Mouse (Mus musculus) right cerebral cortex, postnatal 36 days (tissue): ENCODE data around the gene Hp1bp3.

Source experiments
- DNase-seq, 2 experiments: peaks; one replicate each; pipeline ENCODE4 v3.0.0; 2022; ENCODE audit warnings: low spot score in 2 of 2, mixed read lengths in 1 of 2

The Hp1bp3 gene

DNA sequence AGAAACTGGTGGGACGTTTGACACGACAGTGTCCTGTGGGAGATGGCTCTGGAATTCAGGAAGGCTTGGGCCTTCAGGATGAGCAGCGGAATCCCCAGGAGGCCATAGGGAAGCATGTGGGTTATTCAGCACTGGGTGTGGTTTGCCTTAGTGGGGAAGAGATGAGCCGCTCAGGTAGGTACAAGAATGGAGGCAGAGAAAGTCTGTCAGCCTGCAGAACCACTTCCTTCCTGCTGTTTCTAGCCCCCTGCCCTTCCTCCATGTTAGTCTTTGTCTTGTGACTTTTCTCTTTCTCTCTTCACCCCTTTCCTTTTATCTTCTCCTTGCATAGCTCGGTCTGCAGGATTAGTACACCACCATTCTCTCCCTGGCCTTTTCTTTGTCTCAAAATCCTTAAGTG lies 6.3 kb downstream of the Hp1bp3 start:
- DNase-seq, result no peak

DNA sequence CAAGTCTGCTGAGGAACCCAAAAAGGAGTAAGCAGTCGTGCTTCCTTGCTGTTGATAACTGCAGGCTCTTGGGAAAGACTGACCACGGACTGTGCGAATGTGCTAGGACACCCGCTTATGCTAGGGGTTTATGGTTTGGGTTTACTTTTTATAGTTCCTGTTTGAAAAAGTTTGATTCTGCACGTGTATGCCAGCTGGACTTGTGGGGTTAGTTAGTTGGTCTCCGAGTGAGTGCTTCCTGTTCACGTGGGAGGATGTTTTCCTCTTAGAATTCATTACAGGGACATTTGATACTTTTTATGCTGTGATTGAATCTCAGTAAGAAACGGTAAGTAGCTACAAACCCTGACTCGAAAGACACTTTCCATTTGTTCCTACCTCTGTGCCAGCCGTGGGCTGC lies 7.5 kb downstream of the Hp1bp3 start:
- no peak for DNase-seq

DNA sequence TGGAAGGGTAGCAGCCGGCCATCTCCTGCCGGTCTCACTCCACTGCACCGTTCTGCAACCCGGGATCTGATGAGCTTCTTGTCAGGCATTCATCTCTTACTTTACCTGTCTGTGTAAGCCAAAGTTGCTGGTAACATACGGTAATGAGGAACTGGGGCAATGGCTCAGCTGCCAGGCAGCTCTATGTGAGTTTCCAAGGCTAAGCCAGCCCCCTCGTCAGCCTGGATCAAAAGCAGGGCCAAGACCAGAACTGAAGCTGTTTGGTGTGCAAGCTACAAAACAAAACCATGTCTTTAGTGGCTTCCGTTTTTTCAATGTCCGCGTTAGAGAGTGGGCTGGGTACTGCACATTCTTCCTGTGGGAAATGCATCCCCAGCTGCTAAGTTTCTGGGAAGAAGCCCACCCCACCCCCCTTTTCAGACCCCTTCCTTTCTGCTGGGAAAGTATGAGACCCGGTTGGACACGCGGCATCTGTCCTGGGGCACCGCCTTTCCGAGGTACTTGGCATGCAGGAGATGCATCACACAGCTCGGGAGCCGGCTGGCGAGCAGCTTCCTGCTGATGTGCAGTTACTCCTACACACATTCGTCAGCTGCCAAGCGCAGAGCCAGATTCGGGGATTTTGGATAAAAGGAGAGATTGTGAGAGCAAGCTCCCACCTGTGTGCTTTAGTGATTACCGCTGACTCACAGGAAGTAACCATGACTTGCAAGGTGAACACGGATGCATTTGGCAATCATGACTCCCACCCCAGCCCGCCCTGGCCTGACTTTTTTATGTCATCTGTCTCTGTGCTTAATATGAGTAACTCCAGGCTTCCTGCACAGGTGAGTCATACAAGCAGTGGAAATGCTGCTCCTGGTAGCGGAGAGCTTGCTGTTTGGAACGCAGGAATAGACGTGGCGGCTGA lies 30.9 kb downstream of the Hp1bp3 start:
- DNase-seq, result peak; percentile 86 to 90

DNA sequence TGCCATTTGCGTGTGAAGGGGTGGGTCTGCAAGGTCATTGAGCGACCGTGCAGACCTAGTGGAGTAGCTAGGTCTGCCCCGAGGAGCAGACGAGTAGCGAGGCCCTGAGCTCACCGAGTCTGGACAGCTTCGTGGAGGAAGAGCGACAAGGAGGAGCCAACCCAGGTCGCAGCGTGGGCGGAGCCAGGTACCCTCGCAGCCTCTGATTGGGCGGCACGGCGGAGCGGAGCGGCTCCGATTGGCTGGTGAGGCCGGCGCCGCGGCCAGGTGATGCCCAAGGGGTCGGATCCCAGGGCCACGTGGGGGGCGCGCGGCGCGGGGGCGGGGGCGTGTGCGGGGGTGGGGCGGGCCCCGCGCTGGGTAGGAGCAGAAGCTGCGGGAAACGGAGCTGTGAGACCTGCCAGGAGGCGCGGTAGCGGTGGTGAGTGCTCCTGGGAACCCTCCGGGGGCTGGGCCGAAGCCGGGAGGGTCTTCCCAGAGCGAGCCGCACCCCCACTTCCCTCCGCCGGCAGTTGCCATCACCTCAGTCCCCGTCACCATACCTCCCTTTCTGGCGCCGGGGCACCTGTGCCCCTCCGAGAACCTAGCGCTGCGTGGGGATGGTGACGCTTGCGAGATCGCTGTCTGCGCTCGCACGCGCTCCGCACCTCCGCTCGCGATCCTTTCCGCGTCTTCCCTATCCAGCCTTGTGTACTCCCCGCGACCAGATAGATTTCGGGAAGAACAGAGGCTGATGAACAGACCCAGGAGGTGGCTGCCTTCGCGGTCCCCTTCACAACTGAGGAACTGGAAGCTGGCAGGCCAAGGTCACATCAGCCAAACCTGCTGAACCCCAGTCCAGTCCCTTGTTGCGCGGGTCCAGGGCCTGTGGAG lies 34.2 kb downstream of the Hp1bp3 start, which contains the start of the genes Sh2d5 and Kif17:
Gene Sh2d5 (plus strand): TSS at position 316 of the 873 bp plus-strand sequence.
Gene Kif17 (plus strand): TSS at position 348 of the 873 bp plus-strand sequence.
- DNase-seq, result peak; percentile 93

DNA sequence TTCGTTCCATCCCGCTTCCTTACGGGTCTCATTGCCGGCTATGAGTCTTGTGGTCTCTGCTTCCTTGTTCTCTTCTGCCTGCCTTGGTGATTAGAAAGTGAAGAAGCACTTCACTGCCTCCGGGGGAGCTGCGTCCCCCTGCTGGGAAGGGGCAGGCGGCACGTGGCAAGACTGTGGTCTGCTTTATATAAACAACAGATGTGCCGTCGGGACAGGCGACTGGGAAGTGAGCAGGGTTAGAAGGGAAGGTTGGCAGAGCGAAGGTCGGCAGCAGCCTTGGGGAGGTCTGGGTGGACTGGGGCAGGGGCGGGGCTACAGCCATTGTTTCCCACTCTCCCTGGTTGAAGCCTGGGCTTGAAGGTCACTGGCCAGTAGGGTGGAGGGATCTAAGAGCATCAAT lies 35.7 kb downstream of the Hp1bp3 start:
- no peak for DNase-seq

DNA sequence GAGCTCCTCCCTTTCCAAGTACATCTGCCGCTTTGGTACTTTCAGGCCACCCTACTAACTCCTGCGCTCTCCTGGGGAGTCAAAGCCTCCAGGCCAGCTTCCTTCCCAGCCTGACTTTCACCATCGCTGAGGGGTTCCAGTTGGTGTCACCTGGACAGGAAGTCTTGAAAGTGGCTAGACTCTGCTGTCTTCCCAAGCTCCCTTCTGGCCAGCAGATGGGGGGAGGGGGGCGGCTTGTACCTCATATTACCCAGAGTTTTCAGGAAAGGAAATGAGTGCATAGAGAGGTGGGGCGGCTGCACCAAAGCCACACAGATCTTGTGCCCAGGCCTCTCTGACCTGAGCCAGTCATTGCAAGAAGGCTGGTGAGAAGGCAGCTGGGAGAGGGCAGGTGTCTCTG lies 36.1 kb downstream of the Hp1bp3 start:
- no peak for DNase-seq

DNA sequence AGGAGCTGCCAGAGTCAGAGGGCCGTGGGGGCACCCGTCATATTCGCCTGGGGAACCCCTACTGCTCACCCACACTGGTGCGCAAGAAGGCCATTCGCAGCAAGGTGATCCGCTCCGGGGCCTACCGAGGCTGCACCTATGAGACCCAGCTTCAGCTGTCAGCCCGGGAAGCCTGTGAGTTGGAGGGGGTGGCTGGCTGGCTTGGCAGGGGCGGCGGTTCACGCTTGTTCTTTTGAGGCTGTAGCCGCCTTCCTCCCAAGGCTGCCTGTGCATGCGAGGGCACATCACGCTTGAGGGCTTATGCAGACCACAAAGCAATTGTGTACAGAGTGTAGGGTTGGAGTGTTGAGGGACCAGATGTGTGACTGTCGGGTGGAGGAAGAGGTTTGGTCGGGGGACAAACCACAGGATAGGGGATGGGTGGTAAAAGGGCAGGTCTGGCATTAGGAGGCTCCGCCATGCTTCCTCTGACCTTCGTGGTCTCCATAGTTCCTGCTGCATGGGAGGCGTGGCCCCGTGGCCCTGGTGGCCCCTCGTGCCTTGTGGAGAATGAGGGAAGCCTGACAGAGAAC lies 41.1 kb downstream of the Hp1bp3 start:
- DNase-seq, result no peak

DNA sequence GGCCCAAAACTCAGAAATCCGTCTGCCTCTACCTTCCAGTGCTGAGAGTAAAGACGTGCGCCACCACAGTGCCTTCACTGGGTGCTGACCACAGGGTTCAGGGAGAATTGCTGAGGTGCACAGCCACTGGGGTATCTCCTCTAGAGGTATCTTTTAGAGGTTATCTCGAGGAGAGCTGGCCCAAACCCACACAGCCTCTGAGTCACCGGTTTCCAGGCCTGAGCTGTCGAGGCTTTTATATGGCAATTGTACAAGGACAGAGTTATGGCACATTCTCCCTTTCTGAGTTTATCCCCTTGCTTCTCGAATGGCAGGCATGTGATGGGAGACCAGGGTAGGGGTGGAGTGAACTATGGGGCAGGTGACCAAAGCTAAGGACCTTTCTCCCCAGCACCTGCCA lies 42.6 kb downstream of the Hp1bp3 start:
- DNase-seq, result no peak

DNA sequence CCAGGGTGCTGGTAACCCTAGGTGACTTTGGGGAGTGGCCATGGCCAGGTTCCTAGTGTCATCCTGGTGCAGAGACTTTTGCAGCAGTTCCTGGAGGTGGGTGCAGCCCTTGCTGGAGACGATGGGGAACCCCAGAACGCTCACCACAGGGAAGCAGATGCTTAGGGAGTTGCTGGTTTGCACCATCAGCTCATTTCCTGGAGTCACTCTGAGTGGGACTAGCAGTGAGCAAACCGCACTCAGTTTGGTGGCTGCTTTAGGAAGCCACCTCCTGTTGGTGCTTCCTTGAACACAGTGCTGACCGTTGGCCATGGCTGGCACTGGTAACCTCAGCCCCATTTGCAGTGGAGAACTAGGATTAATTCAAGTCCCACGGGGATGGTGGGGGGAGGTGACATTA lies 43.4 kb downstream of the Hp1bp3 start:
- no peak for DNase-seq

DNA sequence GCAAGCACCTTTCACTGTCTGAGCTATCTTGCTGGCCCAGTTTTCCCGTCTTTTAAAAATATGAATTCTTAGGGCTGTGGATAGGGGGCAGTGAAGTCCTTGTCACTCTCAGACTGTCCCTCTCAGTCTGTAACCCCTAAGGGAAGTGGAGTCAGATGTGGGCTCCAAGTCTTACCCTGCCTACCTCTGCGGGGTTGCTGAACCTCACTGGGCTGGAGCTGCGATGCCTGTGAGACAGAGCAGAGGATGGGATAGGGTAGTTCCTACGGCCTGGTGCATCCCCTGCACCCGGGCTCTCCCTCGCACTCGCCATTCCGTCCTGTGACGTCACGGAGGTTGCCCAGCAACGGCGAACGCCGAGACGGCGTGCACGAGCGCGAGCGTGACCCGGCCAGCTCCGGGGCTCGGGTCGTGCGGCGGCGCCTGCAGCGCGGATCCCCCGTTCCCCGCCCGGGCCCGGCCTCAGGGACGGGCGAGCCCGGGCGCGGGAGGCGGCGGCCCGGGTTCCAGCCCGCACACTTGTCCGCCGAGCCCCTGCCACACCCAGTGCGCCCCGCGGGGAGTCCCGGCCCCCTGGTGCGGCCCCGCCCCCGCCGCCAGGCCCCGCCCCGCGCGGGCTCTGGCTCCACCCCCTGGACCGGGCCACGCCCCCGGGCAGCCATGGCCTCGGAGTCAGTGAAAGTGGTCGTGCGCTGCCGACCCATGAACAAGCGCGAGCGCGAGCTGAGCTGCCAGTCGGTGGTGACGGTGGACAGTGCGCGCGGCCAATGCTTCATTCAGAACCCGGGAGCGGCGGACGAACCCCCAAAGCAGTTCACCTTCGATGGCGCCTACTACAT lies 46.0 kb downstream of the Hp1bp3 start:
- DNase-seq, result peak; percentile 84 to 87

DNA sequence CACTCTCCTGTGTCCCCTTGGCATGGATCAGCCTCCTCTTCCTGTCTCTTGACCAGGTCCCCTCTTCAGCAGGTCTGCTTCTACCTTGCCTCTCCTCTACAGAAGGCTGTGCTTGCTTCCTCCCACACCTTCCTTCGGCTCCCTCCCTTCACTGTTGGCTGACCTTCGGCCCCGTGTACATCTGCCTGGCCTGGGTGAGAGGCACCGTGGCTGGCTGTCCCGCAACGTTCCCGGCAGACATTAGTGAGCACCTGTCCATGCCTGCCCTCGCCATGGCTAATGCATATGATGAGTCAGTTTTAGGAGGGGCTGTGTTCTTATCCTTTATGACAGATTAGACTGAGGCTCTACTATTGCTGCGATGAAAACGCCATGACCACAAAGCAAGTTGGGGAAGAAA lies 51.8 kb downstream of the Hp1bp3 start:
- DNase-seq, result no peak

DNA sequence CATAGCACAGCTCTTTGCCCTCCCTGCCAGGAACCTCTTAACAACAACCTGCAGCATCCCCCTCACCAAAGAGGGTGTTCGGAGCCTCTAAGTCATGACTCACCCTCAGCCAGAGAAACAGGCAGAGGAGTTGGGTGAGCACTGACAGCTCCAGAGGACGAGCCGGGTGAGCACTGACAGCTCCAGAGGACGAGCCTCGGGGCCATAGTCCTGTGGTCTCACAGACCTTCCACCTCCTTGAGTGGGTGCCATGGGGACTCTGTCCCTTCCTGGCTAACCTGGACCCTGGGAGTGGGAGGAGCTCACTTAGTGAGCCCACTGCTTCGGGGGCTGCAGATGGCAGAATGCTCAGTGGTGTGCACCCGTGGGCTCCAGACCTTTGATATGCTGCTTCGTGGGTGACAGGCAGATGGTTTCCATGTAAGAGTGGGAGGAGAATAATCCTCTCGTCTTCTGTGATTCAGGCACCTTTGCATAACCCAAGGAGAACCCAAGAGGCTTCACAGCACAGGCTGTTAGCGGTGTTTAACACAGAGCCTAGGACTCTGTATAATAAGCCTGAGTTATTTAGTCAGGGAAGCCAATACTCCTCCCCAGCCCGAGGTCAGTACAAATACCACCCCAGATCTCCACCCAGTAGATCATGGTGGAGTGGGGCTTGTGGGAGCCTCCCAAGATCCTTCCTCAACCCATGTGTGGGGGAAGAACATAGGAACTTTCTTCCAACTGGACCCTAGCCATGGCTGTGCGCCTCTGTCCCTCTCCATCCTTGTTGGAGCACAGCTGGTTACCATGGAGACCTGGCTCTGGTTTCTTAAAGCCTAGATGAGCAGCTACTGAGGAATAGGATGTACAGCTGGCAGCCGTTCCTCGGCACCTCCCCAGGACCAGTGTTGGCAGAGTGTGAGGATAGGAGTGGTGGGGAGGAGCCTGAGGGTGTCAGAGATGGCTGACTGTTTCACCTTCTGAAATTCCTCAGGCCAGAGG lies 56.2 kb downstream of the Hp1bp3 start:
- DNase-seq, result peak; percentile 67 to 75

DNA sequence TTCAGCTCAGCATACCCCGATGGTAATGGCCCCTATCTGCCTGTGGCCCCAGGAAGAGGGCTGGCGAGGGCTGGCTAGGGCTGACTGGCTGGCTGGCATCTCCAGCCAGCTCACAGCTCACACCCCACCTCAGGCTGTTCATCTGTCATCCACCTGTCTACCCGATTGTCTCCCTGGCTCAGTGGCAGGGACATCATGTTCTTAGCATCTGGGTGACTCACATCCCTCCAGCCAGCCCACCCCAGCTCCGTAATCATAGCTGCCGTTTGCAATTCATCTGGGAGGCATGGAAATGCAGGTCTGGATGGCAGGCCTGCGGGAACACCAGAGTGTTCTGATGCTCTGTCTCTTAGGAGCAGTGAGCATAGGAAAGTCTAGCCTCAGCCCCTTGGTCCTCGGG lies 62.2 kb downstream of the Hp1bp3 start:
- DNase-seq, result peak; percentile 27 to 52

DNA sequence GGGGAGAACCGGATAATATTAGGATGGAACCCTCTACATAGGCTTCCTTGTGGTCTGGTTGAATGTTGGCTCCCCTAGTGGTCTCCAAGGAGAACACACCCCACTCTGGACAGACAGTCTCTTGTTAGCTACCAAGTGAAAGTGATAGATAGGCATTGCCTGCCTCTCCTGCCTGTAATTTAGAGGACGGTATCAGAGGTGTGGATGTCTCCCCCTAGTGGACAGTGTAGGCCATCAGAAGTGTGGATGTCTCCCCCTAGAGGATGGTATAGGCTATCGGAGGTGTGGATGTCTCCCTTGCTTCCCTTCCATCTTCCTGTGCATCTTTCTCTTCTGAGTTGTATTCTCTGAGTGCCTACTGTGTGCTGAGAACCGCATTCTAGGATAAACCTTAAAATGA lies 66.7 kb downstream of the Hp1bp3 start:
- peak; percentile 33 to 50 for DNase-seq

DNA sequence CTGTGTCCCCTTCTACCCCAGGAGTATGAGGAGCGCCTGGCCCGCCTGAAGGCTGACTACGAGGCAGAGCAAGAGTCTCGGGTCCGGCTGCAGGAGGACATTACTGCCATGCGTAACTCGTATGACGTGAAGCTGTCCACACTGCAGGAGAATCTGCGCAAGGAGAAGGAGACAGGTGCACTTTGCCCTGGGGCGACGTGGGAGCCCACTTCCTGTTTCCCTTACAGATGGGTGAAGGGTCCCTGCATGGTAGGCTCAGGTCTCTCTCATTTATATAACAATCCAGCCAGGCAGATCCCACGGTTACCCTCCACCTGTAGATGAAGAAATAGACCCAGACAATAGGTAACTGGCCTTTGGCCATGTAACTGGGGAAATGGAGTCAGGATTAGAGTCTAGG lies 70.3 kb downstream of the Hp1bp3 start:
- no peak for DNase-seq

DNA sequence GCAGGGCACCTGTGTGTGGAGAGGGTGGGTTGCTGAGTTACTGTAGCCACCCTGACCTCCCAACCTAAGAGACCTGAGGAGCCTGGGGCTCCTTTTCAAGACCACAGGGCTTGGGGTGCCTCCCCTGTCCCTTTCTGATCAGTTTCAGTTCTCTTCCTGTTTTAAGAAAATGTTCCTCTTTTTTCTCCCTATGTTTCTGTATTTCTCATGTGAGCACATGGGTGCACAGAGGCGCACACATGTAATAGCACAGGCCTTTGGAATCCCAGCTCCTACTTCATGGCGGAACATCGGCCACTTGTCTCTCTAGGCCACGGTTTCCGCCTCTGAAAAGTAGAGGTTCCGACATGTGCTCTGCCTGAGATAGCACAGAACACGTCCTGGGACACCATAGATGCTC lies 72.6 kb downstream of the Hp1bp3 start:
- no peak for DNase-seq

DNA sequence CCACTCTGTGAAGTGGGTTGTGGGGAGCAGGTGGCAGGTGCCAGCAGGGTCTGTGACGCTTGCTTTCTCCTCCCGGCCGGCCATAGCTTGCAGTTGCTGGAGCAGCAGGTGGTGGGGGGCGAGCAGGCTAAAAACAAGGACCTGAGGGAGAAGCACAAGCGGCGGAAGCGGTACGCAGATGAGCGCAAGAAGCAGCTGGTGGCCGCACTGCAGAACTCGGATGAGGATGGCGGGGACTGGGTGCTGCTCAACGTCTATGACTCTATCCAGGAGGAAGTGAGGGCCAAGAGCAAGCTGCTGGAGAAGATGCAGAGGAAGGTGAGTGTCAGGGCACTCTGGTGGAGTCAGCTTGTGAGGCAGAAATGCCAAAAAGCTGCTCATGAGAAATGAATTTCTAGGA lies 75.9 kb downstream of the Hp1bp3 start:
- no peak for DNase-seq

DNA sequence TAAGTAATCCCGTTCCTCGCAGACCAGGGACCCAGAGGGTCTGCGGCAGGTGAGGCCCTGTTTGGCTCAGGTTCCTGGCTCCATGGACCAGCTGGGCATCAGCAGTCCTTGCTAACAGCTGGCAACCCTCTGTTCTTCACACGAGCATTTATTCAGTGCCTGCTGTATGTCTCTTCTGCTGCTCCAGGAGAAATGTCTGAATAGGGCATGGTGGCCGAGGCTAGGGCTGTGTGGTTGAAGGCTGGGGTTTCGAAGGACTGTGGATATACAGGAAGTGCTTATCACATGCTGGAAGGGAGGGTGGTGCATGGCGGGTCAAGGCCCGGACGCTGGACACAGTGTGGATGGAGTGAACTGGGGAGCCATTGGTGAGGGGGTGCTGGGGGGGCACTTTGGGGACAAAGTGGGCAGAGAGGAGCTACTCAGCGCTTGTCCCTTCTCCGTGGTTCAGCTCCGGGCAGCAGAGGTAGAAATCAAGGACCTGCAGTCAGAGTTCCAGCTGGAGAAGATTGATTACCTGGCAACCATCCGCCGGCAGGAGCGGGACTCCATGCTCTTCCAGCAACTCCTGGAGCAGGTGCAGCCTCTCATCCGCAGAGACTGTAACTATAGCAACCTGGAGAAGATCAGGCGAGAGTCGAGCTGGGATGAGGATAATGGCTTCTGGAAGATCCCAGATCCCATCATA lies 77.3 kb downstream of the Hp1bp3 start:
- DNase-seq, result no peak

DNA sequence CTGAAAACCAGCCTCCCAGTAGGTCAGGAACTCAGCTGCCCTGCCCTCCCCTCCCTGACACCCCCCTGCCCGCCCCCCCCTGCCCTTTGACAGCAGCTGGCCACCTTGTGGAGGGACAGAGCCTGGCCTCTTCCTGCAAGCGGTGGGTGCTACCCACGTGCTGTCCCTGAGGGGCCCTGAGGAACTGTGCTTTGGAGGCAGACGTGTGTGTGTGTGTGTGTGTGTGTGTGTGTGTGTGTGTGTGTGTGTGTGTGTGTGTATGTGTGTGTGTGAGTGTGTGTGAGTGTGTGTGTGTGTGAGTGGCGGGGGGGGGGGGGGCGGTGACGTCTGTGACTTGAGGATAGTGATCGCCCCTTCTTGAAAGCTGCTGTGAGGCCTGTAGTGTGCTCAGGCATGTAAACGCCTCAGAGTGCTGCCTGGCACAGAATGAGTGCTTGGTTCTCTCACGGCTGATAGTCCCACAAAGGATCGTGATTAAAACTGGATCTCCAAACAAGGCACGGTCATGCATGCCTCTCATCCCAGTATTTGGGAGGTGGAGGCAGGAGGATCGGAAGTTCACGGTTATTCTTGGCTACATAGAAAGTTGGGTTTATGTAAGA lies 78.0 kb downstream of the Hp1bp3 start:
- DNase-seq, result no peak
